Mouse (Mus musculus): ENCODE results near the gene Dnmt1. TPM values are rescaled to one million over a fixed set of nuclear protein-coding genes. Genes with fewer than 3 reads are reported as not detected.

Gene Dnmt1
- total and polyA plus RNA-seq, 2 experiments from 2014 or later, result 36.2 to 86.5 TPM

DNA sequence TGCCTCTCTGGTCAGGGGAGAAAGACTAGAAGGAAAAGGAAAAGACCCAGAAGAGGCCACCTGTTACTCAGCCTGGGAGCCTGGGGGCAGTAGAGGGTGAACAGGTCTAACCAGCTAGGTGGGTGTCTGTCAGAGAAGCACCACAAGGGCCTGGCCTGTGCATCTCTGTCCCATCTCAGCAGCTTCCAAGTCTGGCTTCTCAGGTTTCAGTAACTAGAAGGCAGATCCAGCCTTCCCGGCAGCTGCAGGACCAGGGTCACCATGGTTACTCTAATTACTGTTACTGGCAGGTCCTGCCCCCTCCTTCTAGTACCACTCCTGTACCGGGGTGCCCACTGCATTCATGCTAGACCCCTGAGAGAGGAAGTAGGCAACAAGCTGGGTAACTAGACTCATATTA, 15.8 kb downstream of the Dnmt1 start:
- no peak overlapping the region for H3K27ac ChIP-seq
- H3K27me3 ChIP-seq (ENCODE audit: insufficient read depth, low read length), result no peaks in the 10 kb centered on the region
- no peak overlapping the region for H3K4me2 ChIP-seq (ENCODE audit: low read depth, low read length)
- 0 out of 2 replicates have a peak overlapping the region, but pooled peaks have one; percentile 9 for H3K9ac ChIP-seq (replicated peaks; ENCODE audit: low read length)
- H3K36me3 ChIP-seq (ENCODE audit: insufficient read depth, low read length), result peaks cover 28% of the 10 kb centered on the region
- no peaks in the 10 kb centered on the region for H3K9me3 ChIP-seq (ENCODE audit: low read length)
- H3K4me1 ChIP-seq (ENCODE audit: insufficient read depth, low read length), result no peaks in the 10 kb centered on the region
- H3K4me3 ChIP-seq (ENCODE audit: low read length), result no peak overlapping the region
- 12% methylated on average over 2 of the region's 2 CpGs for WGBS
- DNase-seq (ENCODE audit: low spot score), result no peak
- no peak for TF ChIP-seq CTCF (IDR thresholded peaks at IDR 0.05; ENCODE audit: low read depth)
- 0 out of 2 replicates have a peak, but pooled peaks have one; percentile 27 for ATAC-seq

GRCm38 (mm10) chr9:20943396-20943795, 16.3 kb downstream of the Dnmt1 start:
- 93% methylated on average over 7 of the region's 7 CpGs for WGBS
- DNase-seq (ENCODE audit: low spot score) (no peak), ATAC-seq (no peak)
- H3K9me3 ChIP-seq (ENCODE audit: low read length), result no peaks in the 10 kb centered on the region
- no peak overlapping the region for H3K27ac ChIP-seq
- no peak overlapping the region for H3K4me3 ChIP-seq (ENCODE audit: low read length)
- H3K9ac ChIP-seq (replicated peaks; ENCODE audit: low read length), result 0 out of 2 replicates have a peak overlapping the region, but pooled peaks have one; percentile 9
- no peak overlapping the region for H3K4me2 ChIP-seq (ENCODE audit: low read depth, low read length)
- no peaks in the 10 kb centered on the region for H3K4me1 ChIP-seq (ENCODE audit: insufficient read depth, low read length)
- H3K27me3 ChIP-seq (ENCODE audit: insufficient read depth, low read length), result no peaks in the 10 kb centered on the region
- no peak for TF ChIP-seq CTCF (IDR thresholded peaks at IDR 0.05; ENCODE audit: low read depth)
- peaks cover 33% of the 10 kb centered on the region for H3K36me3 ChIP-seq (ENCODE audit: insufficient read depth, low read length)

- Histone ChIP-seq H3K9ac (replicated peaks; ENCODE audit: low read length) (no peak overlapping the region), H3K36me3 (ENCODE audit: insufficient read depth, low read length) (peaks cover 89% of the 10 kb centered on the region), H3K27ac (no peak overlapping the region), H3K9me3 (ENCODE audit: low read length) (no peaks in the 10 kb centered on the region), H3K4me1 (ENCODE audit: insufficient read depth, low read length) (no peaks in the 10 kb centered on the region), H3K4me2 (ENCODE audit: low read depth, low read length) (no peak overlapping the region), H3K4me3 (ENCODE audit: low read length) (no peak overlapping the region), H3K27me3 (ENCODE audit: insufficient read depth, low read length) (no peaks in the 10 kb centered on the region)
- ATAC-seq (no peak), DNase-seq (ENCODE audit: low spot score) (no peak)
- TF ChIP-seq CTCF (IDR thresholded peaks at IDR 0.05; ENCODE audit: low read depth), result no peak
- WGBS, result 90% methylated on average over 3 of the region's 3 CpGs
These were observed 36.4 kb downstream of the Dnmt1 start for GRCm38 (mm10) chr9:20923258-20923657.

DNA sequence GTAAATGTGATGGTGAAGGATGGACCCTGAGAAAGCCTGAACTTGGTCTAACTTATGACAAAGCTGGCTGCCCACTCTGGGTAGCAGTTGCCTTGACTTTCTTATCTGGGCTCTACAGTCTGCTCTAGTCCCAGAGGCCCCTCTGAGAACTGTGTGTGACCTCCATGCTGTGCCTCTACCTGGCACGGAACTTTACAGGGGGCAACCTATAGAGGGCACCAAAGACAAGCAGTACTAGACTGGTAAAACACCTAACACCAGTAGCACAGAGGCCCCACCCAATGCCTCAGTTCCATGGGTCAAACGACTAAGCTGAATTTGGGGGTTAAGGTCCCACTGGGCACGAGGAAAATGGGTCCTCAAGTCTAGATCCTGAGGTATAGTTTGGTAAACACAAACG, 43.5 kb downstream of the Dnmt1 start:
- no peaks in the 10 kb centered on the region for H3K4me1 ChIP-seq (ENCODE audit: insufficient read depth, low read length)
- no peak overlapping the region for H3K4me2 ChIP-seq (ENCODE audit: low read depth, low read length)
- DNase-seq (ENCODE audit: low spot score) (no peak), ATAC-seq (no peak)
- no peaks in the 10 kb centered on the region for H3K27me3 ChIP-seq (ENCODE audit: insufficient read depth, low read length)
- H3K9ac ChIP-seq (replicated peaks; ENCODE audit: low read length), result no peak overlapping the region
- no peak overlapping the region for H3K27ac ChIP-seq
- H3K4me3 ChIP-seq (ENCODE audit: low read length), result no peak overlapping the region
- peak; percentile 33; the same call in 1 of the 2 replicates for TF ChIP-seq CTCF (IDR thresholded peaks at IDR 0.05; ENCODE audit: low read depth)
- no peaks in the 10 kb centered on the region for H3K9me3 ChIP-seq (ENCODE audit: low read length)
- H3K36me3 ChIP-seq (ENCODE audit: insufficient read depth, low read length), result peaks cover 91% of the 10 kb centered on the region
- WGBS, result 82% methylated on average over 4 of the region's 4 CpGs

- Histone ChIP-seq H3K27ac (no peak overlapping the region), H3K36me3 (ENCODE audit: insufficient read depth, low read length) (peaks cover 89% of the 10 kb centered on the region), H3K4me3 (ENCODE audit: low read length) (no peak overlapping the region), H3K9ac (replicated peaks; ENCODE audit: low read length) (no peak overlapping the region), H3K4me1 (ENCODE audit: insufficient read depth, low read length) (no peaks in the 10 kb centered on the region), H3K9me3 (ENCODE audit: low read length) (no peaks in the 10 kb centered on the region), H3K4me2 (ENCODE audit: low read depth, low read length) (no peak overlapping the region), H3K27me3 (ENCODE audit: insufficient read depth, low read length) (no peaks in the 10 kb centered on the region)
- DNase-seq (ENCODE audit: low spot score) (no peak), ATAC-seq (no peak)
- WGBS, result 85% methylated on average over 9 of the region's 9 CpGs
- no peak for TF ChIP-seq CTCF (IDR thresholded peaks at IDR 0.05; ENCODE audit: low read depth)
These were observed 49.7 kb downstream of the Dnmt1 start for GRCm38 (mm10) chr9:20909948-20910347.

- WGBS, result 34% methylated on average over 6 of the region's 6 CpGs
- no peak overlapping the region for H3K9ac ChIP-seq (replicated peaks; ENCODE audit: low read length)
- no peak for TF ChIP-seq CTCF (IDR thresholded peaks at IDR 0.05; ENCODE audit: low read depth)
- H3K4me2 ChIP-seq (ENCODE audit: low read depth, low read length), result no peak overlapping the region
- ATAC-seq (no peak), DNase-seq (ENCODE audit: low spot score) (no peak)
- no peak overlapping the region for H3K27ac ChIP-seq
- H3K36me3 ChIP-seq (ENCODE audit: insufficient read depth, low read length), result peaks cover 16% of the 10 kb centered on the region
- H3K4me3 ChIP-seq (ENCODE audit: low read length), result no peak overlapping the region
- H3K27me3 ChIP-seq (ENCODE audit: insufficient read depth, low read length), result no peaks in the 10 kb centered on the region
- no peaks in the 10 kb centered on the region for H3K9me3 ChIP-seq (ENCODE audit: low read length)
- H3K4me1 ChIP-seq (ENCODE audit: insufficient read depth, low read length), result peaks cover 6% of the 10 kb centered on the region; the same call in 1 of the 2 replicates
These were observed 57.6 kb downstream of the Dnmt1 start for GRCm38 (mm10) chr9:20902174-20902491.

DNA sequence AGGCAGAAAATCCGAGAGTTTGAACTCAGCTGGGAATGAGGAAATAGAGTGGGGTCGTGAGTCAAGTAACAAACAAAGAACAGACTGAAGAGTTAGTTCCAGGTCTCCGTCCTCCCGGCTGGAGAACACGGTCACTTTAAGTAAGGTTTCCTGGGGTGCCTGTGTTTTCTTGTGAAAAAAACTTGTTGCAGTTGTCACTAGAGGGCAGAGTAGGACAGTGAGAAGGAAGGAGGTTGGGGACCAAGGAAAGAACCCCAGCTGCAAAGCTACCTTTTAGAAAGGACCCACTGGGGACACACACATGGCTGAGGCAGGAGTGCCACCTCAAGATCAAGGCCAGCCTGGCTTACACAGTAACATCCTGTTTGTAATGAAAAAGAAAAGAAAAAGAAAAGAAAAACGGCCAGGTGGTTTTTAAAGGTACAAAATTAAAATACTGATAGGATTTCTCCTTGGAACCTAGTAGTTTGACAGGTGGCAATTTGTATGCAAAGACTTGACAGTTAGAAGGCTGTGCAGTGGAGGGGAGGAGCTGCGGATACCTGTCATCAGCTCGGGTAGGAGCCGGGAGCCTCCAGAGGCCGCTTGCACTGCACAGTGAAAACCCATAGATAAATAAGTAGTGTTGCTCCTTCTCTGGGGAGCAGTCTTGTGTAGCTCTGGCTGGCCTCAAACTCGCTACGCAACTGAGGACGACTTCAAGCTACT, 58.1 kb downstream of the Dnmt1 start:
- 17% methylated on average over 13 of the region's 13 CpGs for WGBS
- DNase-seq (ENCODE audit: low spot score), result peak; percentile 52
- Histone ChIP-seq H3K4me3 (ENCODE audit: low read length) (no peak overlapping the region), H3K9ac (replicated peaks; ENCODE audit: low read length) (no peak overlapping the region), H3K27me3 (ENCODE audit: insufficient read depth, low read length) (no peaks in the 10 kb centered on the region), H3K27ac (no peak overlapping the region), H3K36me3 (ENCODE audit: insufficient read depth, low read length) (peaks cover 11% of the 10 kb centered on the region), H3K4me2 (ENCODE audit: low read depth, low read length) (no peak overlapping the region), H3K4me1 (ENCODE audit: insufficient read depth, low read length) (peaks cover 6% of the 10 kb centered on the region; the same call in 1 of the 2 replicates), H3K9me3 (ENCODE audit: low read length) (no peaks in the 10 kb centered on the region)
- TF ChIP-seq CTCF (IDR thresholded peaks at IDR 0.05; ENCODE audit: low read depth), result peak; percentile 67
- no peak for ATAC-seq

All from hindbrain, postnatal 0 days (tissue).